Mouse (Mus musculus) CH12F3 (cell line): Measurements from ENCODE around the gene Myog.
"Not testable (repeated sequence)": the region's sequence is repeated elsewhere in the genome, so short reads cannot be mapped to it uniquely, and the experiment has no call there.

Experiments used
- in situ Hi-C: fragments of 300-500 bp; cut with MboI; formaldehyde crosslinking; loops from 2 replicates; pipeline ENCODE4 v1.14.3; 2020; ENCODE audit warnings: low sequenced_read_pairs

Gene Myog

DNA sequence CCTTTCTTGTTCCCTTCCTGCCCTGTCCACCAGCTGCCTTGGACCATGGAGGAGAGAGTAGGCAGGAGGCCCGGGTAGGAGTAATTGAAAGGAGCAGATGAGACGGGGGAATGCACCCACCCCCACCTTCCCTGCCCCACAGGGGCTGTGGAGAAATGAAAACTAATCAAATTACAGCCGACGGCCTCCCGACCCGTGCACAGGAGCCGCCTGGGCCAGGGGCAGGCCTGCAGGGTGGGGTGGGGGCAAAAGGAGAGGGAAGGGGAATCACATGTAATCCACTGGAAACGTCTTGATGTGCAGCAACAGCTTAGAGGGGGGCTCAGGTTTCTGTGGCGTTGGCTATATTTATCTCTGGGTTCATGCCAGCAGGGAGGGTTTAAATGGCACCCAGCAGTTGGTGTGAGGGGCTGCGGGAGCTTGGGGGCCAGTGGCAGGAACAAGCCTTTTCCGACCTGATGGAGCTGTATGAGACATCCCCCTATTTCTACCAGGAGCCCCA lies at the start of gene Myog:
Gene Myog, plus strand, starts transcription at position 392 of the 502 bp plus-strand sequence.
- in situ Hi-C loops, result no loop called here

DNA sequence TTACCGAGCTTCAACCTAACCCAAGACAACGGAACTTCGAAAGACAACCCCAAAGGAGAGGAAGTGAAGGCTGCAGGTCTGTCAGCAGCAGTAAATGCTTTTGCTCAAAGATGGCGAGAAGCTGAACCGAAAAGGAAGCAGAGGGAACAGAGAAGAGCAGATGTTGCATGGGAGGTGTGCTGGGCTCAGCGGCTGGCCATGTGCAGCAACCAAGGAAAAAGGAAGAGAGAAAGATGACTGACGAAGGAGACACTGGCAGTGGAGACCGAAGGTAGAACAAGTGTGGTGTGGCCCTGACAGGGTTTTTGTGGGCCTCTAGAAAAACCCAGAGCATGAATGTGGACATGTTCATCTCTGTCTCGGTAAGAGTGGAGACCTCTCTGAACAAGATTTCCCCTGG lies 49.1 kb upstream of the Myog start:
- in situ Hi-C loops, result loop anchor here (5.0 kb wide), 1 partner anchor 88 kb away; no protein-coding TSS in a partner anchor

DNA sequence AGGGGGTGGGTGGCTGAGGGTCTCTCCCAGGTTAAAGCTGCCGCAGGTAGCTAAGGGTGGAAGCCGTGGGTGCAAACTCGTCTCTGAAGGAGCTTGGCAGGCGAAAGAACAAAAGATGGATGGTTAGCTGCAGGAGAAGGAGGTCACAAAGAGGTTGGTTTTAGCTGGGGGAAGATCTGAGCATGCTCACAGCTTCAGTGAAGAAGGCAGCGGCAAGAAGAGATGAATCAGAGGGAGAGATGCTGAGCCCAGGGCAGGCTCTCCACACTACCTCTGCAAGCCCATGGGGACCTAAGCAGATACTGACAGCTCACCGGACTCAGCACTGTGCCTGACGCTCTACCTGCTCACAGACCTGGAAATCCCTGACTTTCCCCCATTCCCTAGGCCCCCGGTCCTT lies 48.5 kb upstream of the Myog start:
- in situ Hi-C loops, result loop anchor here (5.0 kb wide), 1 partner anchor 89 kb away; no protein-coding TSS in a partner anchor

DNA sequence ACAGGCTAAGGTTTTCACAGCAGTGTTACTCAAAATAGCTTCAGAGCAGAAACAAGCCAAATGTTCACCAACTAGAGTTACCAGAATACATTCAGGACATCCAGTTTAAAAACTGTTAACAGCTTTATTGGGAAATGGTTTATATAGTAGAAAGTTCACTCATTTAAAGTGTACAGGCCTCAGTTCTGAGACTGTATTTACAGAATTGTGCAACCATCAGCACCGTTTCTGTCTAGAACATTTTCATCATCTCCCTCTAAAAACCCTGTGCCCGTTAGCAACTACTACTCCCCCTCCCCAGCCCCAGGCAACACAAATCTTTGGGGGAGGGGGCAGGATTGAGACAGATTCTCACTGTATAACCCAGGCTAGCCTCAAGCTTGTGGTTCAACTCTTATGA lies 47.5 kb upstream of the Myog start:
- in situ Hi-C loops, result loop anchor here (5.0 kb wide), 1 partner anchor 90 kb away; no protein-coding TSS in a partner anchor

GRCm38 (mm10) chr1:134243505-134243904 lies 46.3 kb upstream of the Myog start:
- in situ Hi-C loops, result loop anchor here (5.0 kb wide), 1 partner anchor 91 kb away; no protein-coding TSS in a partner anchor

- in situ Hi-C loops, result loop anchor here (5.0 kb wide), 1 partner anchor 92 kb away; no protein-coding TSS in a partner anchor
Measured at GRCm38 (mm10) chr1:134243948-134244914, 45.6 kb upstream of the Myog start.

GRCm38 (mm10) chr1:134245004-134245717 lies 44.6 kb upstream of the Myog start:
- in situ Hi-C loops, result no loop called here

- in situ Hi-C loops, result no loop called here
Measured at GRCm38 (mm10) chr1:134246590-134246989, 43.2 kb upstream of the Myog start.

DNA sequence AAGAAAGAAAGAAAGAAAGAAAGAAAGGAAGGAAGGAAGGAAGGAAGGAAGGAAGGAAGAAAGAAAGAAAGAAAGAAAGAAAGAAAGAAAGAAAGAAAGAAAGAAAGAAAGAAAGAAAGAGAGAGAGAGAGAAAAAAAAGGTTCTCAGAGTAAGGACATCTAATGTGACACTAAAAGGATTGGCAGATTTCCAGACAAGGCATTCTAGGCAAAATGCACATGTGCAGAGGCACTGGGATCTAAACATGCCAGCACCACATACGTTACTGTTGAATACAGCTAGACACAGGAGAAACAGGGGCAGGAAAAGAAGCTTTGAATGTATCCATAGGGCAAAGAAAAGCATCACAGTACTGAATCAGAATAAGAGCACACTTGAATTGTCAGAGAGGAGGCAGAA lies 40.1 kb upstream of the Myog start:
- in situ Hi-C loops, result not testable (repeated sequence)

DNA sequence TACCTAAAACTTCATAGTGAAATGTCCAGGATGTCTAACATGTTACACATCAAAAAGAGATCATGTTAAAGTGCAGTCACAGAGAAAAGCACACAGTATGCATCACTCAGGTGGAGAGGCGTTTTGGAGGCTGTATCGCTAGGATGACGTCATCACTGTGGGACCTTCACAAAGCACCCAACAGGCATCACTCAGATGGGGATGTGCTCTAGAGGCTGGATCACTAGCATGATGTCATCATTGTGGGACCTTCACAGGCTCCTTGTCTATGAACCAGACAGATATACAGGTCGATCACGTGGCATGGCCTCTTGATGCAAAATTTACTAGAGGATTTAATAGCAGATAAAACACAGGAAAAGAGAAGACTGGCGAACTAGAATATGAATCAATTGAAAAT lies 25.4 kb upstream of the Myog start:
- in situ Hi-C loops, result no loop called here

DNA sequence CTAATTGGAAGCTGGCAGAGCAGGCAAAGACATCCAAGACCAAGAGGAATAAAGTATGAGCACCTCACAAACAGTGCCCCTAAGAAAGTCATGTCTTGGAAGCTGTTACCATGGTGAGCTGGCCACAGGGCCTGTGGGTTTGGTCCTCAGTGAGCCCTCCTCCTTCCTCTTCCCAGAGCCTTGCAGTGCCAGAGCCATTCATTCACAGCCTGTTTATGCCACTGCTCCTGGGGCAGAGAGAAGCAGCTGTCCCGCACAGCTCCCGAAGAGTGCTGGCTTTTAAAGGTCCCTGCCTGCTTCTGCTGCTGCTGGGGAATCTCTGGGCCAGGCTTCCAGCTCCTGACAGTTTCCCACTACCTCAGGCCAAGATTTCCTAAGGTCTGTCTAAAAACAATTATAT lies 24.0 kb upstream of the Myog start:
- in situ Hi-C loops, result no loop called here

DNA sequence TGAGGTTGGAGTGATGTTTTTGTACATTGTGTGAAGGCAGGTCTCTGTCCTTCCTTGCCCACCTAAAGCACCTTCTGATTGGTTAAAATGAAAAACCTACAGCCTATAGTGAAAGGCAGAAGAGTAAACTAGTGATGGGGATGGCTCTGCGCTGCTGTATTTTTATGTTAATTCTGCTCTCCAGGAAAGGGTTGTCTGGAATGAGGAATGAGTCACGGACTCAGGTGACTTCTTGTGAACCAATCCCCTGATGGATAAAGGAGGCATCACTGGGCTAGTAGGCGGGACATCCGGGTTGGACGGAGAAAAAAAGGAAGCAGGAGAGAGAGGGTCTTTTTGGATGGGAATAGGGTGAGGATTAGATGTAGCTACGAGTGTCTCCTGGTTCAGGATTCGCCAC lies 19.8 kb upstream of the Myog start:
- in situ Hi-C loops, result no loop called here

- in situ Hi-C loops, result no loop called here
Measured at GRCm38 (mm10) chr1:134272754-134273250, 17.0 kb upstream of the Myog start.

GRCm38 (mm10) chr1:134273493-134274395 lies 16.0 kb upstream of the Myog start:
- in situ Hi-C loops, result no loop called here

DNA sequence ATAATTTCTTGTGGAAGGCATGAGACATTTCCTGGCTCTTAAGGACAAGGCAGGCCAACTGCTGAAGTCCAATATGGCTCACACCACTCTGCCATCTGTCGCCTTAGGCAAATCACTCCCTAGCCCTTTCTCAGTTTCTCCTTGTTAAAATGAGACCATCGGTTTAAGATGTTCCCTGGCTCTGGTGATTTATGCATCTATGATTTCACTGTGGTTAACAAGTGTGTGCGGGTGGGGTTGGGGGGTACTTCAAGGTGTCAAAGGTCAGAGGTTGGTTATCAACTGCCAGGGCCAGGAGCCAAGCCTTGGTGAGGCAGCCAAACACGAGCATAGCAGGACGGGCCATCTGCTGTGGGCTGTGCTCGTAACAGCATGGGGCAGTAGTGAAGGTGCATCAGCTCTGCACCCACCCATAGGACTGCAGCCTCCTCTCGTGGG lies 15.3 kb upstream of the Myog start:
- in situ Hi-C loops, result no loop called here

DNA sequence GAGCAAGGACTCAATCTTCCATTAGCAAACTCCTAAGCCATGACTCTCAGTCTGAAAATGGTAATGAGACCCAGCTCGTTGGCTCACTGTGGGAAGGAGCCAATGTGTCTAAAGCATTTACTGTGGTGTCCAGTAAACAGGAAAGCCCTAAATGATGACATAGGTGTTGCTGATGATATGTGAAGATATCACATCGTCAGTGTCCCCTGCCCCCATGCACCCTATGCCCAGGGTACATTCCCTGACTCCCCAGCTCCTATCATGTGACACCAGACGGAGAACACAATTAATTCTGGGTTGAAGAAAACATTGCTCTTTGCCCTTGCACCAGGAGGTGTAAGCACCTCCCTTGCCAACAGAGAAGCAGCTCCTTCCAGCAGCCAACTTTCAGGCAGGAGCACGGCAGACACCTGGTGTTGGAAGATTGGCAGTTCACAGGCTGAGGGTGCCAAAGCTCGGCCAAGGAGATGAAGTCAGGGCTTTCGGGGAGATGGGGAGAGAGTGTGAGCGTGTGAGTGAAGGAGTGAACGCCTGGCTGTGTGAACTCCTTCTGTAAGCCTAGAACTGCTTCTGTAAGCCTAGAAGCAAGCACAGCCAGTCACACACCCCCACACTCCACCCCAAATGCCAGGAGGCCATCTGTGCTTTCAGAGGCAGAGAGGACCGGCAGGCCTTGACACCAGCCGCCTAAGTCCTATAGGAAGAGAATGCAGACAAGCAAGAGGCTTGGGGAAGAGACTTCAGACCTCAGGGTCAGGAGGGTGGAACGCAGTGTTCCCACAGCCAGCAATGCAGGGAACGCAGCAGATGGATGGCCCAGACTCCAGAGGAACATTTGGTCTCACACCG lies 13.9 kb upstream of the Myog start:
- in situ Hi-C loops, result no loop called here

DNA sequence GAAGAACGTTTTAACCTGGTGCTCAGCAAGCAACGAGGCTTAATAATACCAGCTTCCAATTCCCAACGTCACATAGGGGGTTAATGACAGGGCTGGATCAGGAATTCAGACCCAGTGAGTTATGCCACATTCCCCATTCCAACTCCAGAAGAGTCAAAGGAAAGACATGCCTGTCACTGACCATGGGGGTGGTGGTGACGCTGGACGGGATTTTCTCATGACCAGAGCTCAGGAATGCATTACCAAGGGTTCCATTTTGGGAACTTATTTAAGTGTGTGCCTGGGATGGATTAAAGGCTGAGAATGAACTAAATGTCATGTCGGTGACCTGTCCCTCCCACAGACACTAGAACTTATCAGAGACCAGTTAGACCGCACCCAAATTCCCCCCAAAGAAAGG lies 13.0 kb upstream of the Myog start:
- in situ Hi-C loops, result no loop called here

DNA sequence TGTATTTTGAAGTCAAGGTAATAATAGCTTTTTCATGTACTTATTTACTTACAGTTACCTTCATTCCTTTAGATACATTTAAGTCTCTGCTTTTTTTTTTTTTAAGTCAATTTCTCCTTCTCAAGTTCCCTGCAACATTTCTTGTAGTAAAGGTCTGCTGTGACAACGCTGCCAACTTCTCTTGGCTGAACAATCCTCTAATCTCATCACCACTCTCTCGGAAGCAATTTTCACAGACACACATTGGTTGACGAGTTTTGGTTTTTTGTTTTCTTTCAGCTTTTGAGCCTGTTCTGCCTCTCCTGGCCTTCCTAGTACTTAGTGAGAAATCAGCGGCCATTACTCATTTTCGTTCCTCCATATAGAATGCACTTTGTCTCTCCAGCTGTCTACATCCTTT lies 9.6 kb upstream of the Myog start:
- in situ Hi-C loops, result no loop called here

- in situ Hi-C loops, result no loop called here
Measured at GRCm38 (mm10) chr1:134281563-134281962, 8.2 kb upstream of the Myog start.
